Mouse (Mus musculus) gastrocnemius, adult 2 months (tissue): Measurements from ENCODE around the gene March10. TPM values are rescaled to one million over a fixed set of nuclear protein-coding genes. Genes with fewer than 3 reads are reported as not detected.

Source experiments
- DNase-seq: peaks from one replicate; pipeline ENCODE4 v3.0.0; 2022
- H3K27ac ChIP-seq: fragments of 200-600 bp; 2 replicates; pipeline ENCODE4 v1.8.1; 2022; ENCODE audit warnings: mild to moderate bottlenecking
- H3K4me3 ChIP-seq: fragments of 200-600 bp; 2 replicates; pipeline ENCODE4 v1.8.1; 2022; ENCODE audit warnings: mild to moderate bottlenecking, moderate library complexity
- CTCF ChIP-seq: fragments of 200-600 bp; IDR thresholded peaks from 2 replicates; pipeline ENCODE4 v1.8.1; 2022; ENCODE audit warnings: antibody characterized with exemption, mild to moderate bottlenecking, moderate library complexity
- intact Hi-C: fragments of 180-260 bp; cut with DNase I; formaldehyde crosslinking; loops from one replicate; pipeline ENCODE4 v1.15.1; 2025
- total RNA-seq, 2 experiments: library from RNA; stranded (reverse); gene quantifications; 2 replicates each; pipeline ENCODE4 v1.2.3; 2021

The March10 gene
- total RNA-seq, 2 experiments from 2014 or later: not detected

GRCm38 (mm10) chr11:105371818-105372217 lies 84.7 kb downstream of the March10 start:
- TF ChIP-seq CTCF: no peak
- intact Hi-C loops: loop anchor here (5.0 kb wide), 1 partner anchor 90 kb away; no protein-coding TSS in a partner anchor
- DNase-seq: no peak
- Histone ChIP-seq H3K4me3 (no peak overlapping the region), H3K27ac (no peak overlapping the region)

- no peak for DNase-seq
- no peak for TF ChIP-seq CTCF
- Histone ChIP-seq H3K4me3 (no peak overlapping the region), H3K27ac (peak overlapping the region; percentile 46)
- intact Hi-C loops: loop anchor here (5.0 kb wide), 1 partner anchor 93 kb away; no protein-coding TSS in a partner anchor
These were observed 86.8 kb downstream of the March10 start for GRCm38 (mm10) chr11:105369526-105370386.

- no peak overlapping the region for H3K27ac ChIP-seq
- DNase-seq: no peak
- intact Hi-C loops: no loop called here
- H3K4me3 ChIP-seq: no peak overlapping the region
- TF ChIP-seq CTCF: no peak
These were observed 87.7 kb downstream of the March10 start for GRCm38 (mm10) chr11:105368833-105369232.

- intact Hi-C loops: no loop called here
- TF ChIP-seq CTCF: no peak
- peak overlapping the region; percentile 8; the same call in 1 of the 2 replicates for H3K27ac ChIP-seq
- DNase-seq: no peak
- H3K4me3 ChIP-seq: no peak overlapping the region
These were observed 89.4 kb downstream of the March10 start for GRCm38 (mm10) chr11:105367163-105367562.

DNA sequence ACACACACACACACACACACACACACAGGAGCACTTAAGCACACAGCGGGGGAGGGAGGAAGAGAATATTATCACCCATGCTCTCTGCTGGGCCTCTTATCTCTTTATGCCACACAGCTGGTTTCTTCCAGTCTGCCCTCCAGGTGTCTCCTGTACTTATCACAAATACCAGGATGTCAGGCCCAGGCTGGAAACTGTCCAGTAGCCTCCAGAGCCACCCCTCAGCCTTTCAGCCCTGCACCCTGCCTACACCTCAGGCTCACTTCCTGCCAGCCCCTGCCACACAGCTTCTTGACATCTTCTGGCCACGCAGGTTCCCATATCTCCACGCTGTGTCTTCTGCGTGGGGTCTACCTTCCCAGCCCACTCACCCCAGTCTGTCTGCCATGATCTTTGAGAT lies 90.5 kb downstream of the March10 start:
- TF ChIP-seq CTCF: no peak
- Histone ChIP-seq H3K27ac (no peak overlapping the region), H3K4me3 (no peak overlapping the region)
- no peak for DNase-seq
- intact Hi-C loops: no loop called here

DNA sequence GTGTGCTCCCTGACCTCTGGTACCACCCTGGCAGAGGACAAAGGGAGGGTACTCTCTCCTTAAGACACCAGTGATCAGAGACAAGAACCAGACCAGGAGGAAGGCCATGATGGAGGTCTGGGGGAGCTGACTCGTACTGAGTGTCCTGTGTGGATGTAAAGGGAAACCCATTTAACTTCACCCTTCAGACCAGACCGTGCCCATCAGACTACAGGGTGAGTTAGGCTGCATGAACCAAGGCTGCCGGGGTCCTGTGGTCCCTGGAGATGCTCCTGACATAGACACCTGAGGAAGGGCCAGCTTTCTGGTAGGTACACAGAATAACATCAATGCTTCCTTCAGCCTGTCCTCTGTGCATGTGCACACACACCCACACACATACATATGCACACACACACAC lies 90.9 kb downstream of the March10 start:
- Histone ChIP-seq H3K27ac (peak overlapping the region; percentile 75), H3K4me3 (no peak overlapping the region)
- no peak for TF ChIP-seq CTCF
- intact Hi-C loops: no loop called here
- DNase-seq: no peak

- TF ChIP-seq CTCF: no peak
- peak overlapping the region; percentile 83 for H3K4me3 ChIP-seq
- H3K27ac ChIP-seq: peak overlapping the region; percentile 75
- intact Hi-C loops: no loop called here
- DNase-seq: no peak
These were observed 92.0 kb downstream of the March10 start for GRCm38 (mm10) chr11:105364386-105365065.

DNA sequence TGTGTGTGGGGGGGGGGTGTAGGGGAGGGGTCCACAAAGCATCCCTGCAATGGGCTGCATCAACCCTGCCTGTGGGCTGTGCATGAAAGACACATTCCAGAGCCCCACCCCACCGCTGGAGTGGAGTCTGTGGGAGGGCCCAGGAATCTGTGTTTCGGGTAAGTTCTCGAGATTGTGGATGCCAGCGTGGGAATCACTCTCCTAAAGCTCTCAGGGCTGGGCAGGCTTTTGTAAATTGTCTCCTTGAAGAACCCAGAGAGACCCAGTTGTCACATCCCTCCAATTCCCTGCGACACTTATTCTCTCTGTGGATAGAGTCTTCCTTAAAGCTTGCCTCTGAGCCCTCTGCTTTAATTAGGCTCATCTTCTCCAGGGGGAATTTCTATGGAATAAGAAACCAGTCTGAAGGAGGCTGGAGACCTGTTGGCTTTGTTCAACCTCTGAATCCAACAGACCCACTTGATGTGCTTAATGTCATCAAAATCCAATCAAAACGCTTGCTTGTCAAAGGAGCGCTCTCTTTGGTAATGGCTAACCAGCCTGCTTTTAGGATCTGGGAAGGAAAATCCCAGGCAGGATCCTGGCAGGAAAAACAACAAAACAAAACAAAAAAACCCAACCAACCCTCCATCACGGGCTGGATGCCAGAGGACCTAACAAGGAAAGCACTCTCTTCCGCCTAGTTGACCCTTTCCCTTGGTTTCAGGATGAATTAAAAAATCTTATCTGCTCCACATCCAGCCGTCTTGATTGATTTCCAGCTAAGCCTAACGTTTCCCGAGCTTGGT lies 92.7 kb downstream of the March10 start:
- peak overlapping the region; percentile 75 for H3K27ac ChIP-seq
- no peak for TF ChIP-seq CTCF
- DNase-seq: no peak
- H3K4me3 ChIP-seq: peak overlapping the region; percentile 83
- intact Hi-C loops: no loop called here

- intact Hi-C loops: loop anchor here (1.0 kb wide), 1 partner anchor 229 kb away; no protein-coding TSS in a partner anchor
- peak; percentile 87 for DNase-seq
- TF ChIP-seq CTCF: no peak; the same call in 1 of the 2 replicates
- H3K27ac ChIP-seq: peak overlapping the region; percentile 75
- H3K4me3 ChIP-seq: peak overlapping the region; percentile 83
These were observed 93.5 kb downstream of the March10 start for GRCm38 (mm10) chr11:105362946-105363597.

GRCm38 (mm10) chr11:105362041-105362765 lies 94.3 kb downstream of the March10 start:
- Histone ChIP-seq H3K4me3 (no peak overlapping the region), H3K27ac (no peak overlapping the region)
- TF ChIP-seq CTCF: no peak
- intact Hi-C loops: loop anchor here (1.0 kb wide), 1 partner anchor 230 kb away; no protein-coding TSS in a partner anchor
- DNase-seq: no peak

GRCm38 (mm10) chr11:105356301-105356700 lies 100.2 kb downstream of the March10 start:
- no peak for TF ChIP-seq CTCF
- intact Hi-C loops: no loop called here
- Histone ChIP-seq H3K4me3 (no peak overlapping the region), H3K27ac (no peak overlapping the region)
- no peak for DNase-seq
